Mouse (Mus musculus): ENCODE data around the gene Acot12. TPM values are rescaled to one million over a fixed set of nuclear protein-coding genes. Genes with fewer than 3 reads are reported as not detected.

Gene Acot12
- polyA plus RNA-seq, 1 experiment from 2014 or later = not detected

DNA sequence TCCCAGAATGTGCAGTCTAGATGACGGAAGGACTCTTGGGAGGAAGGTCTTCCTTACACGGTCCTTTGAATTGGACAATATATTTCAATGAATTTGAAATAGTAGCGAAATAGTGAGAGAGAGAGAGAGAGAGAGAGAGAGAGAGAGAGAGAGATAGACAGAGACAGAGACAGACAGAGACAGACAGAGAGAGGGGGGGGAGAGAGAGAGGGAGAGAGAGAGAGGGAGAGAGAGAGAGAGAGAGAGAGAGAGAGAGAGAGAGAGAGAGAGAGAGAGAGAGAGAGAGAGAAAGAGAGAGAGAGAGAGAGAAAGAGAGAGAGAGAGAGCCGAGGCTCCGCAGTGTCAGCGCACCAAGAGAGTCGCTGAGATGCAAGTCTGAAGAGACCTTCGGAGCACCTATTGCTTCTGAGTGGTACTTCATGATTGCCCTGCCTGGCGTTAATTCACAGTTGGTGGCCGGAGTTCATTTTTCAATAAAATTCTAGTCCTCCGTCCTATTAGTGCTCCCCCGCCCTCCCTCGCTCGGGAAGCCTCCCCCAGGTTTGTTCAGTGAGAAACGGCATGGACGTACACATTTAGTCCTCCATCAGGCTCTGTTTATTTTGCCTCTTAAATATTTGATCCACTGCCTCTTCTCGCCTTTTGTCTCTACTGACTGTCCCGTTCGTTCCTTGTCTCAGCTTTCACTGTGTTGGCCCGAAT, 66.7 kb downstream of the Acot12 start:
- Histone ChIP-seq H3K9me3 (no peaks in the 10 kb centered on the region), H3K4me3 (peak overlapping the region; percentile 98), H3K4me1 (peaks cover 14% of the 10 kb centered on the region), H3K36me3 (replicated peaks) (peaks cover 20% of the 10 kb centered on the region), H3K27ac (peak overlapping the region; percentile 97), H3K27me3 (ENCODE audit: poor library complexity, severe bottlenecking) (no peaks in the 10 kb centered on the region)
- DNase-seq (ENCODE audit: extremely low spot score, low spot score) = no peak
- 51% methylated on average over 20 of the region's 20 CpGs for WGBS

DNA sequence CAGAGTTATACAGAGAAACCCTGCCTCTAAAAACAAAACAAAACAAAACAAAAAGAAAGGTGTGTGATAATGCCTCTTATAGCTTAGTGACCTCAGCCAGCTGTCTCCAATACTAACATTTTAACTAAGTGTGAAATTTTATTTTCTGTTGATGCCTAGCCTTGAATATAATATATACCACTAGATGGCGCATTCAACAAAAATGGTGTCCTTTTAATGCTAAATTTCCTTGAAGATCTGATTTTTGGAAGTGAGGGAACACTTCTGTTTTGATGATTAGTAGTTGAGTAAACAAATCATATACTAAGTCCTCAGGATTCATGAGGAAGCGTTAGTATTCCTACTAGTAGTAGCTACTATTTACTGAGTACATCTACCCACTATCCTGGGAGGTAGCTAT, 68.2 kb downstream of the Acot12 start:
- no peak overlapping the region for H3K27ac ChIP-seq
- H3K27me3 ChIP-seq (ENCODE audit: poor library complexity, severe bottlenecking) = no peaks in the 10 kb centered on the region
- peaks cover 15% of the 10 kb centered on the region for H3K36me3 ChIP-seq (replicated peaks)
- H3K9me3 ChIP-seq = peaks cover 6% of the 10 kb centered on the region; the same call in 1 of the 2 replicates
- no peak for DNase-seq (ENCODE audit: extremely low spot score, low spot score)
- H3K4me1 ChIP-seq = peaks cover 14% of the 10 kb centered on the region
- WGBS = 46% methylated on average over 2 of the region's 2 CpGs
- no peak overlapping the region for H3K4me3 ChIP-seq

DNA sequence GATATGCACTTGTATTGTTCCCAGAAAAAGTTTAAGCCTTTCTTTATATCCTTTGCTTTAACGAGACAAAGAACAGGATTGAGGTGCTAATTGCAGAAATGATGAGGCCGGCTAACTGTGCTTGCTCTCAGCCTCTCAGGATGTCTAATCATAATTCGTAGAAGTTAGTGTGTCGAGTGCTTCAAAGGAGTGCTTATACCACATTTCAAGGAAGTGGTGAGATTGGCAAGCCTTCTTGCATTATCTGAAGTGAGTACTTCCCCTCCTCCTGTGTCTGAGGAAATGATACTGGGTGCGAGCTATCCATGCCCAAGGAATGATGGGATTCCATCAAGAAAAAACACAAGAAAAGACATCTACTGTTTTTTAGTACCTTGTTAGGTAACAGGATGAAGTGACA, 73.4 kb downstream of the Acot12 start:
- Histone ChIP-seq H3K36me3 (replicated peaks) (no peaks in the 10 kb centered on the region), H3K4me3 (no peak overlapping the region), H3K27me3 (ENCODE audit: poor library complexity, severe bottlenecking) (no peaks in the 10 kb centered on the region), H3K4me1 (no peaks in the 10 kb centered on the region), H3K27ac (no peak overlapping the region), H3K9me3 (peaks cover 6% of the 10 kb centered on the region; the same call in 1 of the 2 replicates)
- WGBS = 89% methylated on average over 5 of the region's 5 CpGs
- no peak for DNase-seq (ENCODE audit: extremely low spot score, low spot score)

DNA sequence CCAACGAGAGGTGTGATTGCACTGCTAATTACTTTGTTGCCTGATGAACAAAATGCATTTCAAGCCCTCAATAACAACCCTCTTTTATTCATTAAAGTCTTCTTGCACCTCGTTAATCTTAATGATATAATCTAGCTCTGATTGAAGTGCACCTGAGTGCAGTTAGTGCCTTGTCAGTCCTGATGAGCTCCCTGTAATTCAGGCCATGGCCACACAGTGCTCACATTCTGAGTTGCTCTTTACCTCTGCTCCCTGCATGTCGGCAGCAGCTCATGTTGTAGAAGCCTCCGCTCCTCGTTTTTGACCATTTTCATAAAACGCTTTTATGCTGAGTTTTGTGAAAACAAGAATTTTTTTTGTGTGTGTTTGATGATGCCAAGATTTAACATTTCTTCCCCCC, 82.4 kb downstream of the Acot12 start:
- H3K27ac ChIP-seq = no peak overlapping the region
- no peaks in the 10 kb centered on the region; the same call in 1 of the 2 replicates for H3K4me1 ChIP-seq
- no peak for DNase-seq (ENCODE audit: extremely low spot score, low spot score)
- WGBS = 78% methylated on average over 6 of the region's 6 CpGs
- no peaks in the 10 kb centered on the region for H3K27me3 ChIP-seq (ENCODE audit: poor library complexity, severe bottlenecking)
- H3K4me3 ChIP-seq = no peak overlapping the region
- no peaks in the 10 kb centered on the region for H3K9me3 ChIP-seq
- H3K36me3 ChIP-seq (replicated peaks) = no peaks in the 10 kb centered on the region

DNA sequence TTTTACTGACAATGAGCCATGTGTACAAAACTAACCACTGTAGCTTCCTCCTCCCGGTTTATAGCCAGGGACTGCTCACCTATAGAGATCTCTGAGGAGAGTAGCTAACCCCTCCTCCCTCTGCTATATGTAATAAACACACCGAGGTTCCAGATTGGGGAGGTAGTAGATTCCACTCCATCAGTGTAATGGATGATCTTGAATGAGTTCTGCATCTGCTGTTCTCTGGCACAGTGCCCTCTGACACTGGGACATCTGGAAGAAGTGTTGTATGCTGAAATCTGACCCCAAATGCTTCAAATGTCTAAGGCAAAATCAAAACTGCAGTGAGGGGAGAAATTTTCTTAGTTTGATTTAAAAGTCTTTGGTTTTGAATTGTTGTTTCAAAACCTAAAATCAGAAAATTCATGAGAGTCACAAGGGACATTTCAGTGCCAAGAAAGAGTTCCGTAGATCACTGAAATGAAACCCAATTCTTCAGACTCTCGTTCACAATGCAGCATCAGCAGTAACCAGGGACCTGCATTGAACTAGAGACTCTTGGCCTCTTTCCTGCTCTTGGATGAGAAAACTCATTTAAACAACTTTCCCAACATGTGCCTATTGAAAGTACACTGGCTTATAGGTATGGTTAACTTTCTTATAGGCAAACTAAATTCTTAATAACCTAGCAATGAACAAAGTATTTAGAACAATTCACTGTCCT, 83.7 kb downstream of the Acot12 start:
- H3K27ac ChIP-seq = no peak overlapping the region
- WGBS = 83% methylated on average over 4 of the region's 4 CpGs

DNA sequence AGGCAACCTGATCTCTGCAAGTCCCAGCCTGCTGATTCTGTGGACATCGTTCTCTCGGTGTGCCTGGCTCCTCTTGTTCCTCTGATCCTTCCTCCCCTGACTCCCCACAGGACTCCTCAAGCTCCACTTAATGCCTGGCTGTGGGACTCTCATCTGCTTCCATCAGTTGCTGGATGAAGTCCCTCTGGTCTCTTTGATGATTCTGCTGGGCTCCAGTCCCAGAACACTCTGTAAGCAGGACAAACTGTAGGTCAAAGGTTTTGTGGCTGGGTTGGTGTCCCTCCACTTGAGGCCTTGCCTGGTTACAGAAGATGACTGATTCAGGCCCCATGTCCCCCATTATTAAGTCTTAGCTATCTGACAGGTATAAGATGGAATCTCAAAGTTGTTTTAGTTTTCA, 84.8 kb downstream of the Acot12 start:
- Histone ChIP-seq H3K36me3 (replicated peaks) (no peaks in the 10 kb centered on the region), H3K4me1 (no peaks in the 10 kb centered on the region; the same call in 1 of the 2 replicates), H3K27ac (no peak overlapping the region), H3K27me3 (ENCODE audit: poor library complexity, severe bottlenecking) (no peaks in the 10 kb centered on the region), H3K4me3 (no peak overlapping the region), H3K9me3 (no peaks in the 10 kb centered on the region)
- 94% methylated on average over 2 of the region's 2 CpGs for WGBS
- no peak for DNase-seq (ENCODE audit: extremely low spot score, low spot score)

More for the DNA sequence above, 83.7 kb downstream of the Acot12 start:
- no peaks in the 10 kb centered on the region for H3K27me3 ChIP-seq (ENCODE audit: poor library complexity, severe bottlenecking)
- no peak overlapping the region for H3K4me3 ChIP-seq
- DNase-seq (ENCODE audit: extremely low spot score, low spot score) = no peak
- no peaks in the 10 kb centered on the region; the same call in 1 of the 2 replicates for H3K4me1 ChIP-seq
- no peaks in the 10 kb centered on the region for H3K36me3 ChIP-seq (replicated peaks)
- no peaks in the 10 kb centered on the region for H3K9me3 ChIP-seq

DNA sequence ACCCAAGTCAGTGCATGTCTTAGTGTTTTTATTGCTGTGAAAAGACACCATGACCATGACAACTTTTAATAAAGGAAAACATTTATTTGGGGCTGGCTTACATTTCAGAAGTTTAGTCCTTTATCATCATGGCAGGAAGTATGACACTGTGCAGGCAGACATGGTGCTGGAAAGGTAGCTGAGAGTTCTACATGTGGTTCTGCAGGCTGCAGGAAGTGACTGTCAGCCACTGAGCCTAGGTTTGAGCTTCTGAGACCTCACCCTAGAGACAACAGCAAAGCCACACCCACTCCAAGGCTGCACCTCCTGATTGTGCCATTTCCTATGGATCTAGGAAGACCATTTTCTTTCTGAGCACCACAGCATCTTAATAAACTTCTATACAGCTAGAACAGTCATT, 86.6 kb downstream of the Acot12 start:
- no peaks in the 10 kb centered on the region; the same call in 1 of the 2 replicates for H3K4me1 ChIP-seq
- no peak overlapping the region for H3K4me3 ChIP-seq
- H3K27me3 ChIP-seq (ENCODE audit: poor library complexity, severe bottlenecking) = no peaks in the 10 kb centered on the region
- H3K9me3 ChIP-seq = no peaks in the 10 kb centered on the region
- H3K36me3 ChIP-seq (replicated peaks) = no peaks in the 10 kb centered on the region
- H3K27ac ChIP-seq = no peak overlapping the region
- DNase-seq (ENCODE audit: extremely low spot score, low spot score) = no peak

Small RNAs within 50 kb of the gene (microRNA-seq; reads per million reads assigned to microRNA genes)
- not detected for gene Gm27656

Other genes starting within 250 kb of the Acot12 start
- gene Zcchc9, start 66.2 kb downstream of the Acot12 start, polyA plus RNA-seq (2016; fragmentation: Nextera tagmentation; extraction: Ambion mirVana) = 30.3 and 31.6 TPM in 2 replicates
- gene Ckmt2, start 135.4 kb downstream of the Acot12 start, polyA plus RNA-seq (2016; fragmentation: Nextera tagmentation; extraction: Ambion mirVana) = not detected in 2 replicates

All from forebrain, embryonic 10.5 days (tissue).